Mouse (Mus musculus) retina, embryonic 14.5 days (tissue): ENCODE data around the gene Kcnip1.
A peak's percentile ranks its signal among the peaks of the same experiment; 100 is the strongest.

Experiments
- DNase-seq: peaks from one replicate; pipeline ENCODE4 v3.0.0-alpha.2; 2015; ENCODE audit warnings: low spot score

Kcnip1 gene

GRCm38 (mm10) chr11:33660016-33660913, 332.7 kb downstream of the Kcnip1 start:
- no peak for DNase-seq

- no peak for DNase-seq
Observed at GRCm38 (mm10) chr11:33655861-33656593, 336.9 kb downstream of the Kcnip1 start.

- DNase-seq: no peak
Observed at GRCm38 (mm10) chr11:33655221-33655620, 337.7 kb downstream of the Kcnip1 start.

GRCm38 (mm10) chr11:33654485-33654884, 338.5 kb downstream of the Kcnip1 start:
- DNase-seq: no peak

- DNase-seq: no peak
Observed at GRCm38 (mm10) chr11:33649358-33649757, 343.6 kb downstream of the Kcnip1 start.

GRCm38 (mm10) chr11:33637107-33637506, 355.8 kb downstream of the Kcnip1 start:
- DNase-seq: no peak

GRCm38 (mm10) chr11:33627136-33627742, 365.7 kb downstream of the Kcnip1 start:
- DNase-seq: no peak

- peak; percentile 87 for DNase-seq
Observed at GRCm38 (mm10) chr11:33614218-33614617, 378.7 kb downstream of the Kcnip1 start.

- peak; percentile 12 for DNase-seq
Observed at GRCm38 (mm10) chr11:33607784-33608183, 385.2 kb downstream of the Kcnip1 start.

- DNase-seq: no peak
Observed at GRCm38 (mm10) chr11:33603174-33603573, 389.8 kb downstream of the Kcnip1 start.

GRCm38 (mm10) chr11:33598986-33599385, 394.0 kb downstream of the Kcnip1 start, which contains the start of gene D130052B06Rik:
TSS of gene D130052B06Rik (plus strand) at chr11:33599302.
- no peak for DNase-seq

GRCm38 (mm10) chr11:33596655-33597054, 396.3 kb downstream of the Kcnip1 start:
- no peak for DNase-seq

- DNase-seq: no peak
Observed at GRCm38 (mm10) chr11:33592826-33593225, 400.1 kb downstream of the Kcnip1 start.

- no peak for DNase-seq
Observed at GRCm38 (mm10) chr11:33590771-33591170, 402.2 kb downstream of the Kcnip1 start.

- DNase-seq: no peak
Observed at GRCm38 (mm10) chr11:33586614-33587013, 406.3 kb downstream of the Kcnip1 start.

GRCm38 (mm10) chr11:33579621-33580020, 413.3 kb downstream of the Kcnip1 start:
- no peak for DNase-seq
